Mouse (Mus musculus) thymus, adult 2 months (tissue): ENCODE measurements at regions not wholly inside any gene's neighbourhood (a gene's known extent, or its start where the extent isn't known, plus 50 kb on each side); places are given as distances from the start of the nearest gene placed in this dataset.

ENCODE experiments used
- CTCF ChIP-seq: fragments of 200-500 bp; IDR thresholded peaks from 2 replicates; pipeline ENCODE4 v1.5.1; 2012; ENCODE audit warnings: mild to moderate bottlenecking, control low read depth, low read length, moderate library complexity, borderline replicate concordance; ENCODE audit not compliant: control insufficient read depth, poor library complexity, insufficient read depth; ENCODE audit errors: extremely low read depth
- POLR2A ChIP-seq: fragments of 200-500 bp; IDR thresholded peaks from 2 replicates; pipeline ENCODE4 v1.6.1; 2012; ENCODE audit warnings: mild to moderate bottlenecking, low read length, control low read depth, moderate library complexity; ENCODE audit not compliant: control insufficient read depth, poor library complexity, insufficient read depth; ENCODE audit errors: extremely low read depth

DNA sequence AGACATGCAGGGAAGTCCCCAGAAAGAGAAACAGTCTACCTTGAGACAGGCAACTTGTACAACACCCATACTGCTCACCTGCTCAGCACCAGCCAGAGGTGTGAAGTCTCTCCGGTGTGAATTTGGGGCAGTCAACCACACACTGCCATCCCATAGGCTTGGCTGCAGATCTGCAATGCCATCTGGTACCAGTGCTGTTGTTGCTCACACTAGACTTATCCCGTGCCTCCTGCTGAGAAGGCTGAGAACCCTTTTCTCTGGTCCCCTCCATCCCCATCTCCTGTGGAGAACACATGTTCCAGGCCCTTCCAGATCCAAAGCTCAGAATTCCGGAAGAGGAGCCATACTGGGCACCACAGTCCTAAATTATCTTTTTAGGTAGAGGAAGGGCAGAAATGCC lies 71.3 kb downstream of the Ets2 start:
- TF ChIP-seq CTCF (no peak), POLR2A (no peak)
